Mouse (Mus musculus) brown adipose tissue, adult 24 weeks (tissue): Measurements from ENCODE around the gene Smyd2. TPM values are rescaled to one million over a fixed set of nuclear protein-coding genes. Genes with fewer than 3 reads are reported as not detected.

Source experiments
- H3K27ac ChIP-seq: fragments of 200-500 bp; replicated peaks from 2 replicates; pipeline ENCODE4 v1.5.1; 2012; ENCODE audit warnings: low read depth, mild to moderate bottlenecking, low read length
- H3K4me1 ChIP-seq: fragments of 200-500 bp; 2 replicates; pipeline ENCODE4 v1.6.1; 2012; ENCODE audit warnings: low read length, mixed read lengths; ENCODE audit not compliant: control insufficient read depth, insufficient read depth, insufficient read length
- H3K4me3 ChIP-seq: fragments of 200-500 bp; 2 replicates; pipeline ENCODE4 v1.5.1; 2012; ENCODE audit warnings: low read depth, mild to moderate bottlenecking, low read length, moderate library complexity; ENCODE audit not compliant: insufficient read depth
- polyA plus RNA-seq: library from polyadenylated mRNA; stranded (reverse); fragments of >200 nt; gene quantifications from 2 replicates; pipeline ENCODE4 v1.2.4, GENCODE M21; 2012; ENCODE audit not compliant: missing spikeins, insufficient read depth, insufficient read length

The Smyd2 gene
- 21.8 and 22.6 TPM in 2 replicates for polyA plus RNA-seq

DNA sequence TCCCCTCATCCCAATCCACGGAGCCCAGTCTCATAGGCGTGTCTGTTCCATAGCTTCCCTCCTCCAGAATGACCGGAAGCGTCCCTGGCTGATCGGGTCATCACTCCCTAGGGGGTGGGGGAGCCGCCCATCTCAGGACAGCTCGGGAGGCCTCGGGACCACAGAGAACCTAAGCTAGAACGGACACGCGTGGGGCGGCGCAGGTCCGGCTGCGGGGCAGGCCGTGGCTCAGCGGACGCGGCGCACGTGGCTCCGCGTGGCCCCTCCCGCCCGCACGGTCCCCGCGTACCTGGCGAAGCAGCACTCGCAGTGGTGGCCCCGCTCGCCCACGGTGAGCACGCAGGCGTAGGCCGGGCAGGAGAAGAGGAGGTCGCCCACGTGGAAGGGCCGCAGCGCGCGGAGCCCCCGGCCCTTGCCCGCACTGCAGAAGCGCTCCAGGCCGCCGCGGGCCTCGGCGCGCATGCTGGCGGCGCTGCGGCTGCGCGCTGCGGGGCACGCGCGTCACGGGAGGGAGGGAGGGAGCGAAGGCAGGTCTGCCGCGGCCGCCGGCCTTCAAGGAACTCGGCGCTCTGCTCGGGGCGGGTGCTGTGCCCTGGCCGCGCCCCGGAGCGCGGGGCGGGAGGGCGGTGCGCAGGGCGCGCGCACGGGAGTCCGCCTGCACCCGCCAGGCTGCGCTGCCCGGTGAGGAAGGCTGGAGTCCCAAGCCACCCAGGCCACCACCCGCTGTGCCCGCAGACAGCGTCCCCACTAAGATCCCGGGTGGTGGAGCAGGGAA lies at the start of gene Smyd2:
Gene Smyd2, minus strand, starts transcription at position 546 of the 775 bp plus-strand sequence.
- Histone ChIP-seq H3K27ac (no peak within 1 kb of the TSS), H3K4me1 (no peaks in the 10 kb centered on the region), H3K4me3 (peak within 1 kb of the TSS; percentile 75)

GRCm38 (mm10) chr1:189970381-189970780 lies 48.2 kb upstream of the Smyd2 start:
- H3K4me1 ChIP-seq = no peaks in the 10 kb centered on the region
- H3K27ac ChIP-seq = no peak overlapping the region
- no peak overlapping the region for H3K4me3 ChIP-seq

DNA sequence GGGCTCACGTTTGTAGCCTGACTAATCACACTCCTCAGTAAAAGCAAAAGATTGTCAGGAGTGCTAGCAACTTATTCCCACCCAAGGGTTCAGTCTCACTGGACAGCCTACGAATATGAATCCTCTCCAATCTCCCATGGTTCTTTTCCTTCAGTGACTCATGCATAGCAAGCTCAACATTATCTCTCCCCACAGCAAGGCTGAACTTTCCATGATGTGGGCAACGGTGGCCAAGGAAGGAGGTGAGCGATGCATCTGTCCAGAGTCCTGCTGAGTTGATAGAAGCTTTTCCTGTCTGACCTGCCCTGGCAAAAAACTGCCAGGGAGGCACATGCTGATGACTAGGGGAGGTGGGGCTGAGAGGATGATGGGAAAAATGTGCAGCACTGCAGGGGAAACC lies 45.9 kb upstream of the Smyd2 start:
- no peak overlapping the region for H3K4me3 ChIP-seq
- no peak overlapping the region for H3K27ac ChIP-seq
- H3K4me1 ChIP-seq = no peaks in the 10 kb centered on the region

- Histone ChIP-seq H3K27ac (no peak overlapping the region), H3K4me1 (no peaks in the 10 kb centered on the region), H3K4me3 (no peak overlapping the region)
Observed at GRCm38 (mm10) chr1:189960481-189960880, 38.3 kb upstream of the Smyd2 start.

DNA sequence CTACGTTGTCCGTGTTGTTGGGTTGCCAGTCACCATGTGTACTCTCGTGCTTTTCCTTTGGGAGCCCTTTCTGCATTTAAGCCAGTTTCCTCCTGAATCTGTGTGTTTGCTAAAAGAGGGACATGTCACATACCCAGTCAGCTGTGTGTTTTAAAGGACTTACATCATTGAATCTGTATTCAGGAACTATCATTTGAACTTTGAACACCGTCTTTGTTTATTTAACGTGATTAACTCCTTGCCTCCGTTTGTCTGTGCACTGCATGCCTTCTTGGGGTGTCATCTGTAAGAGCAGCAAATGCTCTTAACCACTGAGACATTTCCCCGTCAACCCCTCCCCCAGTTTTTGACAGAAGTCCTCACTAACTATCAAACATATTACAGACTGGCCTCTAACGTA lies 37.6 kb upstream of the Smyd2 start:
- Histone ChIP-seq H3K4me1 (no peaks in the 10 kb centered on the region), H3K4me3 (no peak overlapping the region), H3K27ac (no peak overlapping the region)

DNA sequence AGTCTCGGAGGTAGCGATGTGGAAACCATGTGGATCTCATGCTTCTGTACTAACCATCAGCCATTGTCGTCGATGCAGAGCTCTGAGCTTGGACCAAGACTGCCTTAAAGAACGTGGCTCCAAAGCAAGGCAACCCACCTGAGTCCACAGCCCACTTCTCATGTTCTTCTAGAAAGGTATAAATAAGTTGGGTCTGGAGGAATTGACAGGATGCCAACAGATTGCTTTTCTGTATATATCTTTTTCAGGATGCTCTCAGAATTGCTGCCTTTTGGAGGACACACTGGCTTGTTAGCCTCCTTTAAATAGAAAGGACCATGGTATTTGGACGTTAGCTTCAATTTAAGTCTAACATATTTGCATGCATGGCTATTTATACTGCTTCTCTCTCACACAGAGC lies 29.7 kb upstream of the Smyd2 start:
- Histone ChIP-seq H3K27ac (no peak overlapping the region), H3K4me1 (no peaks in the 10 kb centered on the region), H3K4me3 (no peak overlapping the region)

GRCm38 (mm10) chr1:189947411-189947810 lies 25.2 kb upstream of the Smyd2 start:
- no peak overlapping the region for H3K4me3 ChIP-seq
- H3K4me1 ChIP-seq = no peaks in the 10 kb centered on the region
- H3K27ac ChIP-seq = no peak overlapping the region

GRCm38 (mm10) chr1:189946126-189946525 lies 24.0 kb upstream of the Smyd2 start:
- H3K27ac ChIP-seq = no peak overlapping the region
- H3K4me3 ChIP-seq = no peak overlapping the region
- H3K4me1 ChIP-seq = no peaks in the 10 kb centered on the region

GRCm38 (mm10) chr1:189941786-189942185 lies 19.6 kb upstream of the Smyd2 start:
- no peak overlapping the region for H3K4me3 ChIP-seq
- H3K27ac ChIP-seq = no peak overlapping the region
- no peaks in the 10 kb centered on the region for H3K4me1 ChIP-seq

DNA sequence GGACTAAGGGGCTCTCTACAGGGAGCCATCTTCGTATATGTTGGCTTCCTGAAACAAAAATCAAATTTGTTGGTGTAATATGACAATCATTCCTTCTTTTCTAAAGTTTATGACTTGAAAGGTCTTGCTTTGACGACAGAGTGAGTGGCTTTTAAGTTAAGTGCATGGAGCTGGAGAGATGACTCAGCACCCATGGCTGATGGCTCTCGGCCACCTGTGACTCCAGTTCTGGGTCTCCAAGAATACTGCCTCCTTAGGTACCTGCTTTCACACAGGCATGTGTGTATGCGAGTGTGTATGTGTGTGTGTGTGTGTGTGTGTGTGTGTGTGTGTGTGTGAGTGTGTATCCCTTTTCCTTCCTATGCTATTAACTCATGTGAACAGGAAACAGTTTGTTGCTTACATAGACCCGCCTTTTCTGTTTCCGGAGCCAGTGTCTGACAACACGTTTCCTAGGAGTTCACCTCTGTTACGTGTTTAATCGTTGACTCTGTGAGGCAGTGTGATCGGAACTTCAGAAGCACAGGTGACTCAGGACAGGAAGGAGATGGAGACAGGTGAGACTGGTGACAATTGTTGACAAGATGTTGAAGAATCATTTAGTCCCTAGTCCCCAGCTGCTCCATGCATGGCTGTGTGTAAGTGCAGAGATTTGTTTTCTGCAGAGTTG lies 14.4 kb upstream of the Smyd2 start:
- H3K4me3 ChIP-seq = no peak overlapping the region
- H3K4me1 ChIP-seq = no peaks in the 10 kb centered on the region
- H3K27ac ChIP-seq = no peak overlapping the region

GRCm38 (mm10) chr1:189933480-189934202 lies 11.5 kb upstream of the Smyd2 start:
- Histone ChIP-seq H3K27ac (no peak overlapping the region), H3K4me3 (no peak overlapping the region), H3K4me1 (no peaks in the 10 kb centered on the region)

- H3K4me1 ChIP-seq = no peaks in the 10 kb centered on the region
- no peak overlapping the region for H3K4me3 ChIP-seq
- no peak overlapping the region for H3K27ac ChIP-seq
Observed at GRCm38 (mm10) chr1:189932976-189933375, 10.8 kb upstream of the Smyd2 start.

GRCm38 (mm10) chr1:189932190-189932589 lies 10.0 kb upstream of the Smyd2 start:
- Histone ChIP-seq H3K4me1 (no peaks in the 10 kb centered on the region), H3K27ac (no peak overlapping the region), H3K4me3 (no peak overlapping the region)

DNA sequence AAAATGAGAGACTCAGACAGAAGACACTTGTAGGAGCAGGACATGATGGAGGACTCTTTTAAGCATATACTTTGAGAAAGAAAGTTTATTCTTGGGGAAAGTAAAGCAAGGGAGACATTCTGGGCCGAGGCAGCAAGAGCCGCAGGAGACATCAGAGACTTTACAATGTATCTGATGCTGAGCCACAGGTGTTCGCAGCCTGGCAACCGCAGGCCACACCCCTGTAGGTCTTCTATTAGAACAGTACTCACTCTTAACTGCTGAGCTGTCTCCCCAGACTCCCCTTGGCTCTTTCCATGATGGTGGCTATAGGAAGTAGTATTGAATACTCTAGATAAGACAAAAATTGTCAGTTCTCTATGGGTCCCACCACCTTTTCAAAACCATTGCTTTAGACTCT lies 7.7 kb upstream of the Smyd2 start:
- no peak overlapping the region for H3K27ac ChIP-seq
- no peaks in the 10 kb centered on the region for H3K4me1 ChIP-seq
- H3K4me3 ChIP-seq = no peak overlapping the region

DNA sequence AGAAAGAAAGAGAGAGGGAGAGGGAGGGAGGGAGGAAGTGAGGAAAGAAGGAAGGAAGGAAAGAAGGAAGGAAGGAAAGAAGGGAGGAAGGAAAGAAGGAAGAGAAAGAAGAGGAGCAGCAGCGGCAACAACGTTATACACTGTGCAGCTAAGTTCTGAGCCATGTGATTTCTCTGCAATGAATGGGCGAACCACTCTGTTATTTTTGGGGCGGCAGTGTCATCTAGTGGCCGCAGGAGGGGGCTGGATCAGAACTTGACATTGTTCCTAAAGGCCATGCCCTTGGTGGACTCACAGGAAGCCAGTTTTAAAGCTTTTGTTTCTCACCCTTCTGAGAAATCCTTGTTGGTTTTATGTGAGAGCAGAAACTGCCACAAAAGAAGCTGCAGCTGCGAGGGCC lies 5.5 kb upstream of the Smyd2 start:
- Histone ChIP-seq H3K4me3 (no peak overlapping the region), H3K27ac (no peak overlapping the region)

More for the DNA sequence above, 5.5 kb upstream of the Smyd2 start:
- H3K4me1 ChIP-seq = no peaks in the 10 kb centered on the region
